Mouse (Mus musculus) limb, embryonic 14.5 days (tissue): Measurements from ENCODE around the gene Kifc1. TPM values are rescaled to one million over a fixed set of nuclear protein-coding genes. Genes with fewer than 3 reads are reported as not detected.
"Not testable (repeated sequence)": the region's sequence is repeated elsewhere in the genome, so short reads cannot be mapped to it uniquely, and the experiment has no call there.

Source experiments
- ATAC-seq: fragments of 200-750 bp; cut with Nextera tagmentation; 2 replicates; pipeline ENCODE4 v1.8.0; 2017; ENCODE audit warnings: low read depth, moderate number of reproducible peaks, moderate TSS enrichment; ENCODE audit not compliant: low FRiP score
- DNase-seq: peaks from one replicate; pipeline ENCODE4 v3.0.0-alpha.2; 2015; ENCODE audit warnings: low spot score
- H3K27ac ChIP-seq: fragments of 300-500 bp; sonication (generic); replicated peaks from 2 replicates; pipeline ENCODE4 v1.5.1; 2014; ENCODE audit warnings: low read depth, mild to moderate bottlenecking, low read length, moderate library complexity, mixed read lengths
- H3K27me3 ChIP-seq: fragments of 300-500 bp; sonication (generic); 2 replicates; pipeline ENCODE4 v1.6.1; 2014; ENCODE audit warnings: low read length, mixed read lengths; ENCODE audit not compliant: control insufficient read depth, insufficient read depth
- H3K36me3 ChIP-seq: fragments of 300-500 bp; sonication (generic); 2 replicates; pipeline ENCODE4 v1.6.1; 2014; ENCODE audit warnings: mild to moderate bottlenecking, low read length, moderate library complexity, mixed read lengths; ENCODE audit not compliant: control insufficient read depth, insufficient read depth
- H3K4me1 ChIP-seq: fragments of 300-500 bp; sonication (generic); 2 replicates; pipeline ENCODE4 v1.6.1; 2014; ENCODE audit warnings: antibody characterized with exemption, low read length, mixed read lengths; ENCODE audit not compliant: control insufficient read depth, insufficient read depth
- H3K4me2 ChIP-seq: fragments of 300-500 bp; sonication (generic); replicated peaks from 2 replicates; pipeline ENCODE4 v1.6.1; 2014; ENCODE audit warnings: low read depth, mild to moderate bottlenecking, low read length, moderate library complexity; ENCODE audit not compliant: severe bottlenecking
- H3K4me3 ChIP-seq: fragments of 300-500 bp; sonication (generic); replicated peaks from 2 replicates; pipeline ENCODE4 v1.5.1; 2014; ENCODE audit warnings: low read length
- H3K9ac ChIP-seq: fragments of 300-500 bp; sonication (generic); 2 replicates; pipeline ENCODE4 v1.6.1; 2014; ENCODE audit warnings: mild to moderate bottlenecking, low read depth, low read length, moderate library complexity; ENCODE audit not compliant: severe bottlenecking
- H3K9me3 ChIP-seq: fragments of 300-500 bp; sonication (generic); 2 replicates; pipeline ENCODE4 v1.6.1; 2016; ENCODE audit warnings: low read length; ENCODE audit not compliant: control insufficient read depth
- POLR2A ChIP-seq: fragments of 200-500 bp; IDR thresholded peaks from 2 replicates; pipeline ENCODE4 v1.8.0; 2012; ENCODE audit warnings: inconsistent platforms, mild to moderate bottlenecking, moderate library complexity, borderline replicate concordance; ENCODE audit not compliant: insufficient read depth, insufficient read length; ENCODE audit errors: extremely low read depth
- WGBS: fragments of 180-500 bp; shearing (Covaris S2); extraction: QIAGEN DNeasy Blood & Tissue Kit; methylation state at CpG from one replicate; pipeline ENCODE4 v1.1.7; 2014; 5-methylcytosine and 5-hydroxymethylcytosine counted together
- polyA plus RNA-seq, 2 experiments: library from polyadenylated mRNA; depleted of rRNA in 1 of 2; stranded (reverse) in 1 of 2; unstranded in 1 of 2; fragments of >200 nt; fragmentation: Nextera tagmentation in 1 of 2; extraction: Ambion mirVana in 1 of 2; gene quantifications; 2 replicates each; pipeline versions ENCODE4 v1.2.1 to v1.2.3; 2012 to 2014

Gene Kifc1
- polyA plus RNA-seq, 2 experiments: 6.2 to 60.6 TPM

DNA sequence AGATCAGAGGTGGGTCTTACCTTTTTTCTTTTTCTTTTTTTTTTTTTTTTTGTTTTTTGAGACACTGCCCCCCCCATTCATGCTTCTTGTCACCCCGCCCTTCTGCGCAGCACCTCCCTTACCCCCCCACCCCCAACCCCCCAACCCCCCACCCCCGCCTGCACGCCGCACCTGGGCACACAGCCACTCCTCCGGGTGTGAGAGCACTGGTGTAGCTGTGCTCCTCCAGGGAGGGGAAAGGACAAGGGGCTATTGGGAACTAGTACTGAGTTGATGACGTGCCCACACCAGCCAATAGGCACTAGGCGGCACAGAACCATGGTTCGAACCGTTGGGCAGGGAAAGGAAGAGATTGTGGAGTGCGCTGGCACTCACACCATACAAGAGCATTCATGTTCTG, 16.1 kb downstream of the Kifc1 start:
- H3K27ac ChIP-seq: no peak overlapping the region
- WGBS: 87% methylated on average over 11 of the region's 11 CpGs
- H3K4me1 ChIP-seq: no peaks in the 10 kb centered on the region
- no peaks in the 10 kb centered on the region for H3K27me3 ChIP-seq
- H3K36me3 ChIP-seq: peaks cover 23% of the 10 kb centered on the region
- TF ChIP-seq POLR2A: no peak
- no peak overlapping the region for H3K9ac ChIP-seq
- no peaks in the 10 kb centered on the region for H3K9me3 ChIP-seq
- H3K4me3 ChIP-seq: no peak overlapping the region
- DNase-seq: no peak
- no peak overlapping the region for H3K4me2 ChIP-seq
- no peak for ATAC-seq

DNA sequence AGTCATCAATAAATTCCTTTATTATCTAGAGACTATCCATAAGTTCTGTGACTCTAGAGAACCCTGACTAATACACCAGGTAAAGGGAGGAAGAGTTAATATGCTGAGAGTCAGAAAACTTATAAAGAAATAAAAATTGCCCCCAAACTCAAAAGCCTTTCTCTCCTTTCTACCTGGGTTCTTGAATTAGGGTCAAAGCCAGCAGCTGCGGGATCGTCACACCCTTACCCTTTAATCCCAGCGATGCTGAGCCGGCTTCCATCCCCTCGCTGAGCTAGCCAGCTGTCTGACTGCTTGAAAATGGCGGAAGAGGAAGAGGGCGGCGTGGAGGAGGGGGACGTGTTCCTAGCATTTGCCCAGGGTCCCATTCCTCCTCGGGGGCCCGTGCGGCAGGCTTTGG, 16.9 kb downstream of the Kifc1 start, which contains the start of gene Gm7029:
Gm7029 (plus strand) TSS at position 301 of the 400 bp plus-strand sequence.
- DNase-seq, H3K27me3 ChIP-seq, ATAC-seq, H3K4me2 ChIP-seq, H3K9me3 ChIP-seq, H3K27ac ChIP-seq, H3K9ac ChIP-seq, H3K4me3 ChIP-seq, H3K4me1 ChIP-seq: not testable (repeated sequence)
- peaks cover 18% of the 10 kb centered on the region for H3K36me3 ChIP-seq
- 88% methylated on average over 3 of the region's 12 CpGs for WGBS

DNA sequence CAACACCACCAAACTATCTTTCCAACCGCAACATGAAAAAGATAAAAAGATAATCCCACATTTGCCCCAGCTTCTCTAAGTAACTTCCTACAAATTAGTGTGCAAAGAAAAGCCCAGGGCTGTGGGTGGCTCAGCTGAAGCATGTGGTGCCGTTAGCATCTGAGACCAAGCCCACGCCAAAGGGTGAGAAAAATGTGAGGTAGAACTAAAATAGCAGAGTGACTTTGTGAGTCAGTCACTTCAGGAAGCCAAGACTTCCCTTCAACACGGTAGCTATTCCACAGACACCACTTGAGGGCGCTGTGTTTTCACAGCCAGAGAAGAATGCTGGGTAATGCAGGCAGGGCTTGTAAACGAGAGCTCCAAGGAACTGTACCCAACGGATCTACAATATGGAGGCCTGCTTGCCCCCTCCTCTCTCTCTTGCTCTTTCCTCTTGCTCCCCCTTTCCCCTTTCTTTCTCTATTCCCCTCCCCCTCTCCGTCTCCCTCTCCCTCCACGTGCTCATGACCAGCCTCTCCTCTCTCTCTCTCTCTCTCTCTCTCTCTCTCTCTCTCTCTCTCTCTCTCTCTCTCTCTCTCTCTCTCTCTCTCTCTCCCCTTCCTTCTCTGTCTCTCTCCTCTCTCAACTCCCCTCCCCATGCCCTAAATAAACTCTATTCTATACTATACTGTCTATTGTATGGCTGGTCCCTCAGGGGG, 25.0 kb downstream of the Kifc1 start:
- H3K27ac ChIP-seq: no peak overlapping the region
- DNase-seq (no peak), ATAC-seq (no peak)
- no peak overlapping the region for H3K4me2 ChIP-seq
- H3K27me3 ChIP-seq: no peaks in the 10 kb centered on the region
- no peak overlapping the region for H3K9ac ChIP-seq
- no peaks in the 10 kb centered on the region for H3K4me1 ChIP-seq
- H3K4me3 ChIP-seq: no peak overlapping the region
- no peak for TF ChIP-seq POLR2A
- no peaks in the 10 kb centered on the region for H3K36me3 ChIP-seq
- H3K9me3 ChIP-seq: no peaks in the 10 kb centered on the region
- 34% methylated on average over 9 of the region's 9 CpGs for WGBS

DNA sequence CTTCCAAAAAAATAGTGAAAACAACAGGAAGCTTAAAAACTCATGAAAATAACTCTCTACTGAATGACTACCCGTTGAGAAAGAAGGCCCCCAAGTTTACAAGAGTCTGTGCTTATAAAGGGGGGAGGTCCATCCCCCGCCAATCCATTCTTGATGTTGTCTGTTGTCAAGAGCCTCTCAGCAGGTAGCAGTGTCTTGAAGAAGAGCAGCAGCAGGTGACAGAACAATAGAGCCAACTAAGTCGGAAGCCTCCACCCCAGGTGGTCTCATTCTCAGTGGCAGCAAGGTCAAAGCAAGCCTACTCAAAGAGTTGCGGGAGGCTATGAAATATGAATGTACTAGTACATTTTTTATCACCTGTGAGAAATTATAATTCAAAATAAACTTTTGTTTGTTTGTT, 32.6 kb downstream of the Kifc1 start:
- H3K27ac ChIP-seq: no peak overlapping the region
- no peaks in the 10 kb centered on the region for H3K27me3 ChIP-seq
- H3K9ac ChIP-seq: no peak overlapping the region
- ATAC-seq (no peak), DNase-seq (no peak)
- WGBS: 83% methylated on average over 4 of the region's 4 CpGs
- no peaks in the 10 kb centered on the region for H3K36me3 ChIP-seq
- H3K4me1 ChIP-seq: no peaks in the 10 kb centered on the region
- H3K4me3 ChIP-seq: no peak overlapping the region
- H3K4me2 ChIP-seq: no peak overlapping the region
- no peaks in the 10 kb centered on the region for H3K9me3 ChIP-seq
- no peak for TF ChIP-seq POLR2A

DNA sequence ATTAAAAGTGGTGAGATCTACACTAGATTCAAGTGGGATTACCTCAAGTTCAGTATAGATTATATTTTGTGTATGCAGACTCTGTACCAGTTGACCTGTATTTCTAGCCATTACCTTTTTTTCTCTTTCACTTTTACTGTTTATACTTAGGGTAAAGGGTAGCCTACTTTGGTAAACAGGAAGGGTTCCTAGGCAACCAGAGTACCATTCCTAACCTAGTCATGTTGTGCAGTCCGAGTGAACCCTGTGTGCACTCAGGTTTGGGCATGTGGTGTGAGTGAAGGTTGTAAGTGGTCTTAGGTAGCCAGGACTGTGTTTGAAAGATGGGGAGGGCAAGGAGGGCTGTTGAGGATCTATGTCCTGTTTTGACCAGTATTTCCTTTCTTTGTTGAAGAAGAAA, 39.1 kb downstream of the Kifc1 start:
- WGBS: 69% methylated on average over 1 of the region's 1 CpGs
- Histone ChIP-seq H3K27me3 (no peaks in the 10 kb centered on the region), H3K9me3 (no peaks in the 10 kb centered on the region), H3K36me3 (peaks cover 18% of the 10 kb centered on the region), H3K9ac (no peak overlapping the region), H3K4me1 (no peaks in the 10 kb centered on the region), H3K4me2 (no peak overlapping the region), H3K4me3 (no peak overlapping the region), H3K27ac (no peak overlapping the region)
- DNase-seq (no peak), ATAC-seq (no peak)
- TF ChIP-seq POLR2A: no peak
